Mouse (Mus musculus) limb, embryonic 12.5 days (tissue): ENCODE measurements around the gene Mrc2. TPM values are rescaled to one million over a fixed set of nuclear protein-coding genes. Genes with fewer than 3 reads are reported as not detected.

Source experiments
- ATAC-seq: fragments of 200-750 bp; cut with Nextera tagmentation; 2 replicates; pipeline ENCODE4 v1.8.0; 2017; ENCODE audit warnings: low read depth, moderate TSS enrichment; ENCODE audit not compliant: insufficient number of reproducible peaks, insufficient read depth, low FRiP score, low TSS enrichment
- H3K27ac ChIP-seq: fragments of 300-500 bp; sonication (generic); 2 replicates; pipeline ENCODE4 v1.5.1; 2016; ENCODE audit warnings: mild to moderate bottlenecking, moderate library complexity
- H3K27me3 ChIP-seq: fragments of 300-500 bp; sonication (generic); 2 replicates; pipeline ENCODE4 v1.6.1; 2016; ENCODE audit warnings: mild to moderate bottlenecking, moderate library complexity
- H3K36me3 ChIP-seq: fragments of 300-500 bp; sonication (generic); 2 replicates; pipeline ENCODE4 v1.6.1; 2016; ENCODE audit warnings: mild to moderate bottlenecking, moderate library complexity
- H3K4me1 ChIP-seq: fragments of 300-500 bp; sonication (generic); replicated peaks from 2 replicates; pipeline ENCODE4 v1.6.1; 2016
- H3K4me2 ChIP-seq: fragments of 300-500 bp; sonication (generic); 2 replicates; pipeline ENCODE4 v1.6.1; 2016; ENCODE audit warnings: mild to moderate bottlenecking, moderate library complexity
- H3K4me3 ChIP-seq: fragments of 300-500 bp; sonication (generic); replicated peaks from 2 replicates; pipeline ENCODE4 v1.5.1; 2016; ENCODE audit warnings: mild to moderate bottlenecking
- H3K9ac ChIP-seq: fragments of 300-500 bp; sonication (generic); replicated peaks from 2 replicates; pipeline ENCODE4 v1.6.1; 2016; ENCODE audit warnings: mild to moderate bottlenecking, moderate library complexity
- H3K9me3 ChIP-seq: fragments of 300-500 bp; sonication (generic); 2 replicates; pipeline ENCODE4 v1.6.1; 2016; ENCODE audit warnings: mild to moderate bottlenecking, moderate library complexity
- WGBS: fragments of 180-500 bp; shearing (Covaris S2); methylation state at CpG from one replicate; pipeline ENCODE4 v1.1.7; 2016; 5-methylcytosine and 5-hydroxymethylcytosine counted together
- polyA plus RNA-seq: library from polyadenylated mRNA; unstranded; fragments of >200 nt; fragmentation: Nextera tagmentation; extraction: Ambion mirVana; gene quantifications from 2 replicates; pipeline ENCODE4 v1.2.1, GENCODE M21; 2016

Gene Mrc2
- polyA plus RNA-seq, 1 experiment from 2014 or later: 35.0 TPM

DNA sequence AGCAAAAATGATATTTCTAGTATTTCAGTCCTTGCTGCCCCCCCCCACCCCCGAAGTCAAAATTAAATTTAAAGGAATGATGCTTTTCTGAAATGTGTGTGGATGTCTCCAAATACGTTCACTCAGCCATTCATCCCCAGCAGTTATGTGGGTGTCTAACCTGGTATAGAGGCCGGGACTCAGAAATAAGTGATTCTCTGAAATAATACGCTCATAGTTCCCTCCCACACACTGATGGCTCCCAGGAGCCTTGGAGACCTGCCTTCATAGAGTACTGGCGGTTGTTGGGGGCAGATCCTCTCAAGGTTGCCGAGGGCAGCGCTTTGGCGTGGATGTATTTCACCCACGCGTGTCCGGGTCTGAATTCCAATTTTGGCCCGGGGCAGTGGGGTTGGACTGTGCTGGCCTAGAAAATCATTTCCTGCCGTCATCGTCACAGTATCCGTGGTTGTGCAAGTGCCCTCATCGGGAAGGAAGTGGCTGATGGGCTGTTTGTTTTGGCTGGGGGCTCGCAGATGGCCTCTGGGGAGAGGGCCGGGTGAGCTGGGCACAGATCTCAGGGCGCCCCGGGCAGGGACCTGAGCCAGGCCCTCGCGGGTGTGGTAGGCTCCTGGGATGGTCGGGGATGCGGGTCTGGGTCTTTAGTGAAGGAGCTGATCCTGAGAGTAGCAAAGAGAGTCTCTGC lies 19.0 kb downstream of the Mrc2 start:
- Histone ChIP-seq H3K27ac (peak overlapping the region; percentile 83), H3K36me3 (peaks cover 42% of the 10 kb centered on the region), H3K4me2 (peak overlapping the region; percentile 24; the same call in 1 of the 2 replicates), H3K27me3 (no peaks in the 10 kb centered on the region), H3K4me1 (peaks cover 47% of the 10 kb centered on the region), H3K4me3 (no peak overlapping the region), H3K9ac (no peak overlapping the region), H3K9me3 (no peaks in the 10 kb centered on the region)
- ATAC-seq: no peak
- 65% methylated on average over 24 of the region's 24 CpGs for WGBS

DNA sequence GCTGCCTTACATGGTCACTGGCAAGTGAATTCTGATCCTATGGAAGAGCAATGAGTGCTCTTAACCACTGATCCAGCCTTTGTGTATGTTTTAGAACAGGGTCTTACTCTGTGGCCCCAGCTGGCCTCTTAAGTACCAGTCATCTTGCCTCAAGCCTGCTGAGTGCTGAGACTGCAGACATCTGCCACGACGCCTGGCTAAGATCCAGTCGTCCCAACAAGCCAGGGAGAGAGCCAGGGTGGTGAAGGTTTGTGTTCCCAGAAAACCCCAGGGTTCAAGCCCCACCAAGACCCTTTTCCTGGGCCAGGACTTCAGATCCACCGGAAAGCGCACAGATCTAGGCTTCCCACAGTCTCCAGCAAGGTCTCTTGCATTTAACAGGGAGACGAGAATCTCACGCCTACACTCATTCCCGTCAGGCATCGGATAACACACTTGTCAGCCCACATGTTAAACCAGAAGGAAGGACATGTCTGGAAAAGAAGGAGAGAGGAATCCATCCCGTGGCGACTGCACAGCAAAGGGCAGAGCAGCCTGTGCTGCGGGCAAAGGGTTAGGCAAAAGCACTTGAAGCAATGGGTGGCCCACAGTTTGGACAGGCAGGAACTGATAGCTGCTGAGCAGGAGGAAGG lies 20.0 kb downstream of the Mrc2 start:
- H3K27me3 ChIP-seq: no peaks in the 10 kb centered on the region
- H3K4me1 ChIP-seq: peaks cover 47% of the 10 kb centered on the region
- WGBS: 16% methylated on average over 12 of the region's 12 CpGs
- H3K9ac ChIP-seq: no peak overlapping the region; the same call in 1 of the 2 replicates
- H3K27ac ChIP-seq: peak overlapping the region; percentile 83
- peak overlapping the region; percentile 18; the same call in 1 of the 2 replicates for H3K4me2 ChIP-seq
- H3K36me3 ChIP-seq: peaks cover 36% of the 10 kb centered on the region
- ATAC-seq: no peak
- no peak overlapping the region for H3K4me3 ChIP-seq
- no peaks in the 10 kb centered on the region for H3K9me3 ChIP-seq

DNA sequence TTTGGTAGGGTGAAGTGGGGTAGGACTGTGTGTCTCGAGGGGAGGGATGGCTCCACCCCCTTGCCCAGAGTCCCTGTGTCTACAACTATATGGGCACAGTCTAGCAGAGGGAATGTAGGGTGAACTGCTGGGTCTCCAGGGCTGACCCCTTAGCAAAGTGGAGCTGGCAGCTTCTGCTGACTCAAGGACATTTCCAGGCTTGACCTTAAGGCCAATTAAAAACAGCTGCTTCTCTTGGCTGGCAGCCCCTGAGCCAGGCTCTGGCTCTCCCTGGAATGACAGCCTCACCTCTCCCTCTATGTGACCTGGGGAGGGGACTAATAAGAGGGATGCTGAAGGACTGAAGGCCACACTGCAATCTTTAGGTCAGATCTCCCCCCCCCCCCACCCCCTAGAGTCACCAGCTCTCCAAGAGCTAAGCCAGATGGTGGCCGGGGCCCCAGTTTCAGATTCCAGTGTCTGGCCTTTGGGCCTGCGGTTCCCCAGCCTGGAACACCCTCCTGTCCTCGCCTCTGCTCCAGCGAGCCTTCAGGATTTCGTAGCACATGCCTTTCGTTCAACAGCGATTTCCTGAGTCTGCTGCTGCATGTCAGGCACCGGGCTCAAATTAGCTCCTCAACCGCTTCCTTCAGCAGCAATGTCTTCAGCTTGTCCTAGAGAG lies 20.7 kb downstream of the Mrc2 start:
- H3K9ac ChIP-seq: no peak overlapping the region
- H3K27ac ChIP-seq: peak overlapping the region; percentile 83
- no peaks in the 10 kb centered on the region for H3K9me3 ChIP-seq
- 19% methylated on average over 10 of the region's 10 CpGs for WGBS
- no peak overlapping the region for H3K4me3 ChIP-seq
- H3K4me2 ChIP-seq: peak overlapping the region; percentile 17; the same call in 1 of the 2 replicates
- peak; percentile 52; the same call in 1 of the 2 replicates for ATAC-seq
- peaks cover 47% of the 10 kb centered on the region for H3K4me1 ChIP-seq
- no peaks in the 10 kb centered on the region for H3K27me3 ChIP-seq
- H3K36me3 ChIP-seq: peaks cover 32% of the 10 kb centered on the region

DNA sequence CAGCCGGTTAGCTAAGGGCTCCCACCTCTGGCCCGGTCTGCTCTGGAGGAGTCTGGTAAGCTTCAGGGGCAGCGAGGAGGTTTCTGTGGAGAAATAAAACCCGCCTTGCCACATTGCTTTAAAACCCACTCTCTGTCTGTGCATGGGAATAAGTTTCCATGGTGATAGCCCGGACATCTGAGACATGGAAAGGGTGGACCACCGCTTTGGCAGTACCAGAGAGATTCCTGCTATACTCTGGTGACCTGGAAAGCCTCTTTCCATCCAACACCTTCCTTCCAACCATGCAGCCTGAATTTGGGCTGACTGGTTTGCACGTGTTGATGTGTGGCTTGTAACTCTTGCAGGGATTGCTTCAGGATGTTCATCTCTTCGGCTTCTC lies 21.2 kb downstream of the Mrc2 start:
- peaks cover 47% of the 10 kb centered on the region for H3K4me1 ChIP-seq
- no peaks in the 10 kb centered on the region for H3K9me3 ChIP-seq
- H3K9ac ChIP-seq: 0 out of 2 replicates have a peak overlapping the region, but pooled peaks have one; percentile 31
- 27% methylated on average over 8 of the region's 8 CpGs for WGBS
- H3K4me2 ChIP-seq: peak overlapping the region; percentile 17; the same call in 1 of the 2 replicates
- H3K27ac ChIP-seq: peak overlapping the region; percentile 83
- H3K4me3 ChIP-seq: no peak overlapping the region
- ATAC-seq: no peak
- no peaks in the 10 kb centered on the region for H3K27me3 ChIP-seq
- H3K36me3 ChIP-seq: peaks cover 35% of the 10 kb centered on the region

DNA sequence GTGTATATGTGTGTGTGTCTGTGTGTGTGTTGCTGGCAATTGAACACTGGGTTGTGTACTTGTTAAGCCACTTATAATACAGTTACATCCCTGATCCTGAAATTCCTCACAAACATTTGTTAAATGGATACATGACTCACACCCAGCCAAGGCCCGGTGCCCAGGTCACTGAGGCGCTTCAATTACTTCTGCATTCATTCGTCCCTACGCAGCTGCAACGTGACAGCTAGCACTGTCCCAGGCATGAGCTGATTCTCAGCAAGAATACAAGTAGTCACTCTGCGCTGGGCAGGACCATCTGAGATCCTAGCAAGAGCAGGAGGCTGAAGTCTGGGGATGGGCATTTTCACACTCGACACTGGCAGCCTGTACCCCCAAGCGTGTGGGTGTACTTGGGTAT lies 22.9 kb downstream of the Mrc2 start:
- ATAC-seq: no peak
- H3K27me3 ChIP-seq: no peaks in the 10 kb centered on the region
- H3K4me1 ChIP-seq: peaks cover 44% of the 10 kb centered on the region
- no peaks in the 10 kb centered on the region for H3K9me3 ChIP-seq
- no peak overlapping the region for H3K4me3 ChIP-seq
- peaks cover 38% of the 10 kb centered on the region for H3K36me3 ChIP-seq
- H3K9ac ChIP-seq: no peak overlapping the region
- no peak overlapping the region for H3K27ac ChIP-seq
- 90% methylated on average over 8 of the region's 8 CpGs for WGBS
- no peak overlapping the region for H3K4me2 ChIP-seq

DNA sequence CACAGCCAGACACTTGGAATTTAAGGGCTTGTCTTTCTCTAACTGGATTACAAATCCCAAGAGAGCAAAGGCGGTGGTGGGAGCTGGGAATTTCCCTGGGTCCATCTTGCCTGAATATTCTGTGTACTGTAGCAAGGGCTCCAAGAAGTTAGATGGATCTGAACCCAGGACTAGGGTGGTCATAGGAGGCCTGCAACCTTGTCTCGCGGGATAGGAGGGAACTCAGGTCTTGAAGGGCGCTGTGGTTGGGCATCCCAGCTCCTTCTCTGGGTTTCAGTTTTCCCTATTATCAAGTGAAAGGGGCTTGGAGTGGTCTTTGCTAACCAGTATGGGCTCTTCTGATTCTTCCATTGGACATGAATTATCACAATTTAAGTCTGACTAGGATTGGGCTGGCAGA lies 23.7 kb downstream of the Mrc2 start:
- peaks cover 37% of the 10 kb centered on the region for H3K4me1 ChIP-seq
- H3K9me3 ChIP-seq: no peaks in the 10 kb centered on the region
- H3K27me3 ChIP-seq: no peaks in the 10 kb centered on the region
- no peak overlapping the region for H3K4me2 ChIP-seq
- no peak overlapping the region for H3K4me3 ChIP-seq
- no peak overlapping the region for H3K27ac ChIP-seq
- H3K36me3 ChIP-seq: peaks cover 39% of the 10 kb centered on the region
- 90% methylated on average over 4 of the region's 4 CpGs for WGBS
- ATAC-seq: no peak
- no peak overlapping the region for H3K9ac ChIP-seq

DNA sequence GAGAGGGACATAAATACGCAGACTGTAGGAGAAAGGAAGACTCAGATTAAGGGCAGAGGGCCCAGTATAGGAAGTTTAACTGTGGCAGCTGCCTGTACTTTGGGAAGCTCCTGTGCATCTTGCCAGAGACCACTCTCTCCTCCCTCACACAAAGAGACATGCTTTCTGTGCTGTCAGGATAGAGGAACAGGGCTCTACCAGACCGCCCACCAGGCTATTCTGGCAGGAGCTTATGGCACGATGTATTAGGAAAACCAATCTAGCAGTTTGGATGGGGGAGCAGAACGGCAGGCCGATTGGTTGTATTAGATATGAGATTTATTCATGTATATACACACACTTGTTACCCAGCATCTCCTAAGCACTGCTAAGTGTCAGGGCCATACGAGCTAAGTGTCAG lies 25.3 kb downstream of the Mrc2 start:
- H3K9me3 ChIP-seq: no peaks in the 10 kb centered on the region
- H3K27me3 ChIP-seq: no peaks in the 10 kb centered on the region
- H3K4me1 ChIP-seq: peaks cover 21% of the 10 kb centered on the region
- H3K4me3 ChIP-seq: no peak overlapping the region
- no peak overlapping the region for H3K9ac ChIP-seq
- no peak overlapping the region for H3K4me2 ChIP-seq
- ATAC-seq: no peak
- H3K27ac ChIP-seq: no peak overlapping the region
- H3K36me3 ChIP-seq: peaks cover 39% of the 10 kb centered on the region
- 96% methylated on average over 6 of the region's 6 CpGs for WGBS

DNA sequence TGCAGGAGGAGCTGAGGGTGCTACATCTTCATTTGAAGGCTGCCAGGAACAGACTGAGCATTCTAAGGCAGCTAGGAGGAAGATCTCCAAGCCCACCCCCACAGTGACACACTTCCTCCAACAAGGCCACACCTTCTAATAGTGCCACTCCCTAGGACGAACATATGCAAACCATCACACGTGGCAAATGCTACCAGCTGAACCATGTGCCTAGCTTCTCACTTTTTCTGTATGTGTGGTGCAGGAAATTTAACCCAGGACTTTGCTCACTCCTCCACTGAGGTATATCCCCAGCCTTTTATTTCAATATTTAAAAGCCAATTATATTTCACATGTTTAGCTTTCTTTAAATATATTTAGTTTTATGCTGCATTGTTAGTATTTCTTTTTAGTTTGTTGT lies 28.6 kb downstream of the Mrc2 start:
- H3K4me1 ChIP-seq: no peaks in the 10 kb centered on the region
- no peak for ATAC-seq
- H3K27me3 ChIP-seq: no peaks in the 10 kb centered on the region
- no peak overlapping the region for H3K9ac ChIP-seq
- no peak overlapping the region for H3K4me2 ChIP-seq
- H3K9me3 ChIP-seq: no peaks in the 10 kb centered on the region
- WGBS: 58% methylated on average over 2 of the region's 2 CpGs
- no peak overlapping the region for H3K4me3 ChIP-seq
- peaks cover 33% of the 10 kb centered on the region for H3K36me3 ChIP-seq
- no peak overlapping the region for H3K27ac ChIP-seq

DNA sequence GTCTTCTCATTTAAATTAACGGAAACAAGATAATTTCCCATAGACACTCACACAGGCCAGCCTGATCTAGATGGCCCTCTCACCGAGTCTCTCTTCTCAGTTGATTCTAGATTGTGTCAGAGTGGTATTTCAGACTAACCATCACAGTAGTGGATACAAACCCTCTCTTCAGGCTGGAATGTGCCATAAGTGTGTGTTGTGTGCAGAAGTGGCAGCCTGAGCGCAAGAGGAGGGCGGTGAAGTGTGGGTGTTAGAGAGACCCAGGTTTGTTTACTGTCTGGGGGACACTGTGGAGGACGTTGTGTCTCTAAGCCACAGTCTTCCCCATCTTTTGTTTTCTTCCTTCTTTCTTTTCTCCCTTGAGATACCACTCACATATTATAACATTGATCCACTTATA lies 31.1 kb downstream of the Mrc2 start:
- Histone ChIP-seq H3K4me1 (no peaks in the 10 kb centered on the region), H3K4me2 (no peak overlapping the region), H3K27me3 (no peaks in the 10 kb centered on the region), H3K9ac (no peak overlapping the region), H3K36me3 (peaks cover 50% of the 10 kb centered on the region), H3K27ac (no peak overlapping the region), H3K4me3 (no peak overlapping the region), H3K9me3 (no peaks in the 10 kb centered on the region)
- 92% methylated on average over 5 of the region's 5 CpGs for WGBS
- ATAC-seq: no peak

DNA sequence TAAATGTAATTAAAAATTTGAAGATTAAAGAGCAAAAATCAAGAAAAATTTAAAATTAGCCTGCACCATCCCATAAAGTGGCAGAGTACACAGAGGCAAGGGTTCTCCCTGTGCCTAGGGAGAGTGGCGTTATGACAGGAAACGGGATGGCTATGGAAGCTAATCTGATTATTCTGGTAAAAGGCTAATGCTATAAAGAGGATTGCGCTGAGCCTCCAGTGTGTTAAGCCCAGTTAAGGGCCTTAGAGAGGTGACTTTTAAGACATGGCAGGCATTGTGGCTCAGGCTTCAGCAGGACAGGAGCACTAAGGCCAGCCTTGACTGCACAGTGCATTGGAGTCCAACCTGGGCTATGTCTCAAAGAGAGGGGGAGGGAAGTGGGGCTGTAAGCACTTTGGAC lies 34.7 kb downstream of the Mrc2 start:
- Histone ChIP-seq H3K36me3 (peaks cover 70% of the 10 kb centered on the region), H3K9me3 (no peaks in the 10 kb centered on the region), H3K4me3 (no peak overlapping the region), H3K4me1 (peaks cover 16% of the 10 kb centered on the region), H3K9ac (no peak overlapping the region), H3K4me2 (no peak overlapping the region), H3K27me3 (no peaks in the 10 kb centered on the region), H3K27ac (no peak overlapping the region)
- 93% methylated on average over 3 of the region's 3 CpGs for WGBS
- no peak for ATAC-seq

DNA sequence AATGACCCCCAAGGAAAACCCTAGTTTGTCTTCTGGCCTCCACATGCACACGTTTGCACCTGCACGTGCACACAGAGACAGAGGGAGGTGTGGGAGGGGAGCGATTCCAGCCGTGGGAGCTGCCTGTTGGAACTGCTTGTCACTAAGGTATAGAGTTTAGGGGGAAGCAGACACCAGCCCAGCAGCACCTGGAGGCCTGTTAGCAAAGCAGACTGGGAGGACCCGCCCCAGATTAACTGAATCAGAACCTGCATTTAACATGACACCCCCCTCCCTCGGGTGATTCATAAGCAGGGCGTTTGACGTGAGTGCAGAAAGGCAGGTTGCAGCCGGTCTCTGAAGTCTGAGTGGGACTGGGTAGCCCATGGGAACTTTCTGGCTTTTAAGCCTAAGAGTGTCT lies 37.5 kb downstream of the Mrc2 start:
- no peak overlapping the region for H3K9ac ChIP-seq
- H3K4me2 ChIP-seq: no peak overlapping the region
- no peak for ATAC-seq
- peaks cover 17% of the 10 kb centered on the region for H3K4me1 ChIP-seq
- H3K9me3 ChIP-seq: no peaks in the 10 kb centered on the region
- H3K4me3 ChIP-seq: no peak overlapping the region
- WGBS: 70% methylated on average over 9 of the region's 9 CpGs
- no peak overlapping the region for H3K27ac ChIP-seq
- H3K27me3 ChIP-seq: no peaks in the 10 kb centered on the region
- peaks cover 93% of the 10 kb centered on the region for H3K36me3 ChIP-seq
